Mouse (Mus musculus) kidney, embryonic 16.5 days (tissue): ENCODE results near the gene Prl6a1. TPM values are rescaled to one million over a fixed set of nuclear protein-coding genes. Genes with fewer than 3 reads are reported as not detected.

Experiments used
- ATAC-seq: fragments of 200-750 bp; cut with Nextera tagmentation; 2 replicates; pipeline ENCODE4 v1.8.0; 2017; ENCODE audit warnings: moderate TSS enrichment; ENCODE audit not compliant: low FRiP score, low TSS enrichment
- H3K27ac ChIP-seq: fragments of 300-500 bp; sonication (generic); 2 replicates; pipeline ENCODE4 v1.5.1; 2014; ENCODE audit warnings: low read length
- H3K27me3 ChIP-seq: fragments of 300-500 bp; sonication (generic); 2 replicates; pipeline ENCODE4 v1.6.1; 2014; ENCODE audit warnings: low read length, control low read depth, mixed read lengths; ENCODE audit not compliant: insufficient read depth
- H3K36me3 ChIP-seq: fragments of 300-500 bp; sonication (generic); 2 replicates; pipeline ENCODE4 v1.6.1; 2014; ENCODE audit warnings: low read length, control low read depth, mixed read lengths; ENCODE audit not compliant: insufficient read depth
- H3K4me1 ChIP-seq: fragments of 300-500 bp; sonication (generic); 2 replicates; pipeline ENCODE4 v1.6.1; 2014; ENCODE audit warnings: low read length, control low read depth, mixed read lengths; ENCODE audit not compliant: insufficient read depth
- H3K4me2 ChIP-seq: fragments of 300-500 bp; sonication (generic); replicated peaks from 2 replicates; pipeline ENCODE4 v1.6.1; 2014; ENCODE audit warnings: low read depth, low read length
- H3K4me3 ChIP-seq: fragments of 300-500 bp; sonication (generic); 2 replicates; pipeline ENCODE4 v1.5.1; 2014; ENCODE audit warnings: mild to moderate bottlenecking, low read length
- H3K9ac ChIP-seq: fragments of 300-500 bp; sonication (generic); replicated peaks from 2 replicates; pipeline ENCODE4 v1.6.1; 2014; ENCODE audit warnings: low read length
- H3K9me3 ChIP-seq: fragments of 300-500 bp; sonication (generic); 2 replicates; pipeline ENCODE4 v1.6.1; 2016; ENCODE audit warnings: low read length, control low read depth
- WGBS: fragments of 180-500 bp; shearing (Covaris S2); extraction: QIAGEN DNeasy Blood & Tissue Kit; methylation state at CpG from one replicate; pipeline ENCODE4 v1.1.7; 2014; 5-methylcytosine and 5-hydroxymethylcytosine counted together
- polyA plus RNA-seq: library from polyadenylated mRNA; unstranded; fragments of >200 nt; fragmentation: Nextera tagmentation; extraction: Ambion mirVana; gene quantifications from 2 replicates; pipeline ENCODE4 v1.2.1, GENCODE M21; 2015

Prl6a1 gene
- not detected in 2 replicates for polyA plus RNA-seq

DNA sequence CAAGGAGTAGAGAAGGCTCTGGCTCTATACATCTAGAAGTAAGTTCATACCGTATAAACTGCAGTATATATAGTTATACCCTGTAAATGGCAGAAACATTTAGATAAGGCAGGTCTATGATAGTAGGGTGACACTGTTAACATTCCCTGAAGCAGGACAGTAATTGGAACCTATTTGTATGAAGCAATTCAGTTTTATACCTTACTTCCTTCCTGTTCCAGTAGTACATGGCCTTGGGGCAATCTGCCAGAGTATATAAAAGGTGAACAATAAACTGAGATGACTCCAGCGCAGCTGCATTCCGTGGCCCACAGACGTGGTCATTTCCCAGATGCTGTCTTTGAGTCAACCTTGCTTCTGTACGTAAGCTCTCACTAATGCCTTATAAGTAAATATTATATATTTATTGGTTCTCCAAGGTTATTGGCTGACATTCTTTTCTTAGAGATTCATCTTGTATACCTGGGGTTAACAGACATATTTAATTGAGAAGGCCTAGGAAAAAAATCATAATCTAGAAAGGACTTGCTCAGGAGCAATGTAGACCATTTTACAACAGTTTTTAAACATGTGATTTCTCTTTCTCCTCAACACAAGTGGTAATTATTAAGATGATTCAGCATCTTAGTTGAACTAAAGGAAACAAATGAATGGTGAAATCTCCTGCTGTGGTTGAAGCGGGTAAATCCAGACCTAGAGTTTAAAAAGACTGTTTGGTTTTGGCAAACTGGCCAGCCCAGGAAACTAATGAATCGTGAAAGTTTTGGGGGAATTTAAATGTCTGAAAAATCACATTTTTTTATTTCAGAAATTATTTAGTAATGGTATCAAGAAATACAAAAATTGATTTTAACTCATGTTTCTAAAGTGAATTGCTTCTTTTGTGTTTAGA is at the start of gene Prl6a1:
Gene Prl6a1, plus strand, starts transcription at position 294 of the 892 bp plus-strand sequence.
- Histone ChIP-seq H3K4me1 (no peaks in the 10 kb centered on the region), H3K4me2 (no peak within 1 kb of the TSS), H3K9ac (no peak within 1 kb of the TSS), H3K27ac (no peak within 1 kb of the TSS), H3K4me3 (no peak within 1 kb of the TSS), H3K9me3 (no peaks in the 10 kb centered on the region), H3K27me3 (no peaks in the 10 kb centered on the region), H3K36me3 (no peaks in the 10 kb centered on the region)
- WGBS = 78% methylated on average over 7 of the region's 7 CpGs
- ATAC-seq = no peak

GRCm38 (mm10) chr13:27334989-27335388 is 22.6 kb downstream of the Prl6a1 start:
- Histone ChIP-seq H3K9me3 (no peaks in the 10 kb centered on the region), H3K4me3 (no peak overlapping the region), H3K27ac (no peak overlapping the region), H3K4me2 (no peak overlapping the region), H3K4me1 (no peaks in the 10 kb centered on the region), H3K9ac (no peak overlapping the region), H3K36me3 (no peaks in the 10 kb centered on the region), H3K27me3 (no peaks in the 10 kb centered on the region)
- WGBS = 93% methylated on average over 1 of the region's 1 CpGs
- ATAC-seq = no peak

- H3K4me1 ChIP-seq = no peaks in the 10 kb centered on the region
- H3K36me3 ChIP-seq = no peaks in the 10 kb centered on the region
- WGBS = 81% methylated on average over 3 of the region's 3 CpGs
- ATAC-seq = no peak
- H3K4me3 ChIP-seq = no peak overlapping the region
- no peak overlapping the region for H3K4me2 ChIP-seq
- H3K9ac ChIP-seq = no peak overlapping the region
- no peaks in the 10 kb centered on the region for H3K27me3 ChIP-seq
- H3K9me3 ChIP-seq = no peaks in the 10 kb centered on the region
- H3K27ac ChIP-seq = no peak overlapping the region
Observed at GRCm38 (mm10) chr13:27342733-27343275, 30.4 kb downstream of the Prl6a1 start.

- Histone ChIP-seq H3K4me1 (no peaks in the 10 kb centered on the region), H3K9me3 (no peaks in the 10 kb centered on the region), H3K4me3 (no peak within 1 kb of the TSS), H3K27ac (no peak within 1 kb of the TSS), H3K9ac (no peak within 1 kb of the TSS), H3K4me2 (no peak within 1 kb of the TSS), H3K36me3 (no peaks in the 10 kb centered on the region), H3K27me3 (no peaks in the 10 kb centered on the region)
- ATAC-seq = no peak
- 71% methylated on average over 2 of the region's 2 CpGs for WGBS
Observed at GRCm38 (mm10) chr13:27345373-27345772, 32.9 kb downstream of the Prl6a1 start, which contains the start of gene Prl8a2. TSS of gene Prl8a2 (plus strand) at chr13:27345673.

Other genes with a start within 250 kb of the Prl6a1 start
- not detected in 2 replicates for gene Prl3d1, start 218.4 kb upstream of the Prl6a1 start, polyA plus RNA-seq
- gene Prl3d2, start 190.9 kb upstream of the Prl6a1 start, polyA plus RNA-seq = not detected in 2 replicates
- gene Prl3d3, start 155.8 kb upstream of the Prl6a1 start, polyA plus RNA-seq = not detected in 2 replicates
- not detected in 2 replicates for gene Prl3c1, start 116.0 kb upstream of the Prl6a1 start, polyA plus RNA-seq
- gene Prl3b1, start 70.8 kb upstream of the Prl6a1 start, polyA plus RNA-seq = 0.25 and 0.54 TPM in 2 replicates
- not detected in 2 replicates for gene Prl3a1, start 53.2 kb upstream of the Prl6a1 start, polyA plus RNA-seq
- gene Prl8a2, start 33.0 kb downstream of the Prl6a1 start, polyA plus RNA-seq = not detected in 2 replicates
- gene Prl2b1, start 78.2 kb downstream of the Prl6a1 start, polyA plus RNA-seq = not detected in 2 replicates
- gene Prl8a6, start 126.1 kb downstream of the Prl6a1 start, polyA plus RNA-seq = not detected in 2 replicates
- gene Prl8a8, start 200.6 kb downstream of the Prl6a1 start, polyA plus RNA-seq = not detected in 2 replicates